Mouse (Mus musculus) adrenal gland, postnatal 4 days (tissue): ENCODE data around the gene Rfk. TPM values are rescaled to one million over a fixed set of nuclear protein-coding genes. Genes with fewer than 3 reads are reported as not detected.

ENCODE experiments used
- DNase-seq, 2 experiments: peaks; one replicate each; pipeline ENCODE4 v3.0.0; 2021 to 2022; ENCODE audit warnings: low spot score in 2 of 2, mixed read lengths in 2 of 2
- total RNA-seq, 2 experiments: library from RNA; stranded (reverse); gene quantifications; 2 replicates each; pipeline ENCODE4 v1.2.3; 2021

The Rfk gene
- total RNA-seq, 2 experiments from 2014 or later: 66.4 to 73.2 TPM

GRCm38 (mm10) chr19:17443581-17443980 is 49.7 kb downstream of the Rfk start:
- DNase-seq: no peak

Other genes starting within 250 kb of the Rfk start
- 10 to 100 TPM in 1 of 2 experiments, 1 to 10 TPM in 1; 4.9 to 19.0 TPM for gene Gcnt1, start 21.2 kb upstream of the Rfk start, total RNA-seq